Mouse (Mus musculus) heart, adult 8-10 months (tissue): ENCODE measurements around the gene Gm45521. TPM values are rescaled to one million over a fixed set of nuclear protein-coding genes. Genes with fewer than 3 reads are reported as not detected.

Experiments used
- DNase-seq: peaks from one replicate; pipeline ENCODE4 v3.0.0; 2022; ENCODE audit warnings: low spot score
- total RNA-seq, 4 experiments: library from RNA; stranded (reverse); gene quantifications; 2 replicates each; pipeline ENCODE4 v1.2.4; 2022

Gm45521 gene
- total RNA-seq: not detected

DNA sequence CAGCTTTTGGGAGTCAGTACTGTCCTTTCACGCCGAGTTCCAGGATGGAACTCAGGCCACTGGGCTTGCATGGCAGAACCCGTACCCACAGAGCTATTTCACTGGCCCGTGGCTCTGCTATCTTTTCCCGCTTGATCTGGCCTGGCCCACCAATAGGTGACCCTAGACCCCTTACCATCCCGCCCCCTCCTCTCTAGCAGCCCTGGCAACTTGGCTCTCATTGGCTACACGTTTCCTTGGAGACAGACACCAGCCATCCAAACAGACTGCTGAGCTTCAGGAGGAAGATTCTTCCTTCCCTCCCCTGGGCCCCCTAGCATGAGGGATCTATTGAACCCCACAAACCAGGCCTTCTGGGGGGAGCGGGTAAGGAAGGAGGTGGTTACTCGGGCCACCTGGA, at the start of gene Gm45521:
Gm45521 (plus strand) TSS at position 240 of the 400 bp plus-strand sequence.
- DNase-seq: no peak

DNA sequence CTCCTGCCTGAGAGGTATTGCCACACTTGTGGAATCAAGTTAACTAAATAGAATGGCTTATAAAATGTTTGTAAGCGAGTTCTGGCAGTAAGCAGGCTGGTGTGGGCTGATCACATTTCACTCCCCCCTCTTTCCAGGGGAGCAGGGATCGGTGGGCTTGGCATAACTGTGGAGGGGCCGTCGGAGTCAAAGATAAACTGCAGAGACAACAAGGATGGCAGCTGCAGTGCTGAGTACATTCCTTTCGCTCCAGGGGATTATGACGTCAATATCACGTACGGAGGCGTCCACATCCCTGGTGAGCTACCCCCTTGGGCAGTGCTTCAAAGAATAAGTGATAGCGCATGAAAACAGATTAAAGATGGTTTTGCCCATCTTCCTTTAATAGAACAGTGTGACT, 47.6 kb upstream of the Gm45521 start:
- DNase-seq: no peak

DNA sequence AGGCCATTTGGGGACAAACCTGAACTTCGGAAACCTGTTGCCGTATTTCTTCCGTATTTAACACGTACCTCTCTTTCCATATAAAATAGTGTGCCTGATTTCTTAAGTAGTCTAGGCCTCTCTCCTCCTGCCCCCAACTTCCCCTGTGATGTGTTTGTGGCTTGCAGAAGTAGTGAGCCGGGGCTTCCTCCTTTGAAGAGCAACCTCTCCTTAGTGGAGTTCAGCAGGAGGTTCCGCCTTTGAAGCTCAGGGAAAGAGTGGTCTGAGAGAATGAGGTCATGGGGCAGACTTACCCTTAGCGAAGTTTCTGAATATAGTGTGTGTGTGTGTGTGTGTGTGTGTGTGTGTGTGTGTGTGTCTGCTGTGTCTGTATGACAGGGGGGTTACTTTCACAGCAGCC, 43.2 kb upstream of the Gm45521 start:
- DNase-seq: peak; percentile 21

DNA sequence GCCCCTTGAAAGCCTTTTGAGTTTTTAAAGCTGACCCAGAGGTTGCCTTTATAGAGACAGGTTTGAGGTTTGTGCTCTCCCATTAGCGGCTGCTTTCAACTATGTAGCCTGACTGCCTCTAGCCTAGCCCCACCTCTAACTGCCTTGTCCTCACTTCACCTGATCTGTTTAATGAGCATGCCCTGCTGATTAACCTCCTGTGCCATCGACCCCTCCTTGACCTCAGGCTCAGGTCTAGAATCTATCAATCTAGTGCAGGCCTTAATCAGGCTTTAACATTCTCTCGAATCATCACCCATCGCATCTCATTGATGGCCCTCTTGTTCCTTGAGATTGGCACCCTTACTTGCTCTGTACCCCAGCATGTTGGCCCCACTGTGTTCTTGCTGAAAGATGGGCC, 42.6 kb upstream of the Gm45521 start:
- DNase-seq: no peak

DNA sequence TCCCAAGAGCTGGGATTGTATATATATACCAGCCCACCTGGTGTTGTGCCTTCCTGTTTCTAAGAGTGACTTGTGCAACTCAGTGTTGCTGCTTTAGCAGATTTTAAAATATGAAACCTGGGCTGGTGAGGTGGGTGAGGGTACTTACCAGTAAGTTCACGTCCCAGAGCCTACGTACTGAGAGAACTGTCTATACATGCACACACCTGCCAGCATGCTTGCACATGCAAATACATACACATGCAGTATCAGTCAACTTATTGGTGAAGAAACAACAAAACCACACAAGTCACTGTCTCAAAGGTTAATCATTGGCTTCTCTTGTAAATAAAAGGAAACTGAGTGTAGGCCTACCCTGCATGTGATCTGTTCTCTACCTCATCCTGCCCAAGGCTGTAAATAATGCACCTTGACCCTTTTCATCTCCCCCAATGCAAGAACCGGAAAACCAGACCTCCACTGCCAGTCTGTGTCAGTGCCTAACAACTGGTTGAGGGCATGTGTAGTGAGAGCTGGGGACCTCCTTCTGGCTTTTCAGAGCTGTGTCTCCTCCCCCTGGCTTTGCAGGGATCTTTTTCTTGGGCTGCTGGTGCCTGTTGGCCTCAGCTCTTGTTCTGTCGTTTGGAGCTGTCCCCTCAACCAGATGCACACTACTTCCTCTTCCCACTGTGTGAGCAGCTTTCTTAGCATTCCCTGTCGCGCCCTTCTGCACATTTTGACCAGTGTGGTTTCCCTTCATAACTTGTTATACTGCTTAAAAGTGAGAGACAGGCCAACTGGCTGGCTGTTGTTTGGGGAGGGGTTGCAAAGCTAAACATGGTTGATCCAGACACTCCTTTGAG, 38.7 kb upstream of the Gm45521 start:
- DNase-seq: no peak

DNA sequence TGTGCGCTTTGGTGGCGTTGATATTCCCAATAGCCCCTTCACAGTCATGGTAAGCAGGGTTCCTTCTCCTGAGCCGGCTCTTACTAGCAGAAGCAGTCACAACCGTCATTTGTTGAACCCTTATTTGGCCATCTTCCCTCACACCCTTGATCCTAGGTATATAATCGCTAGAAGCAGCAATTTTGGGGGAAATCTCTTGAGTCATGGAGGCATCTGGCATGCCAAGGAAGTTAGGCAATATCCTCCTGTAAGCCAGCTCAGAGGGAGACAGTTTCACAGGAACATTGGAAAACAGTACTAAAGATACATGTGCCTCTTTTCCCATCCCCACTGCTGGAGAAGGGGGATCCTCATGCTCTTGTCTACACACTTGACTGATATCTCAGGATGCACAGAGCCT, 37.8 kb upstream of the Gm45521 start:
- no peak for DNase-seq

GRCm38 (mm10) chr14:7919921-7920320, 37.2 kb upstream of the Gm45521 start:
- DNase-seq: no peak

GRCm38 (mm10) chr14:7921459-7921858, 35.6 kb upstream of the Gm45521 start:
- DNase-seq: no peak

DNA sequence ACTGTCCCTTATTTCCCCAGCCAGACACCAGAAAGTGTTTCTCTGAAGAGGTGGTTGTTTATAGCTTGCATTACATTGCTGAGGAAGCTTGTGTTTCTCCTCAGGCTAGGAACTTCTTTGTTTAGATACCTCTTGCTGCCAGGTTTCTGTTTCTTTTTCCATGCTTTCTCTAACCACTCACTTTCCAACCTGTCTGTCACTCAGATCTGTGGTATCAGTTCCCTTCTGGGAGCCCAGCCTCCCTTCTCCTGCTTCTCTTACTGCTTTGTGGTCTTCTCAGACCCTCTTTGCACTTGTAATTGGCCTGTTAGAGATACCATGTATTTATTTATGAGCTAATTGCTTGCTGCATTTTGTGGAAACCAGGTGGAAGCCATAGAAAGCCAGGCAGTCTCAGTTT, 33.5 kb upstream of the Gm45521 start:
- no peak for DNase-seq

DNA sequence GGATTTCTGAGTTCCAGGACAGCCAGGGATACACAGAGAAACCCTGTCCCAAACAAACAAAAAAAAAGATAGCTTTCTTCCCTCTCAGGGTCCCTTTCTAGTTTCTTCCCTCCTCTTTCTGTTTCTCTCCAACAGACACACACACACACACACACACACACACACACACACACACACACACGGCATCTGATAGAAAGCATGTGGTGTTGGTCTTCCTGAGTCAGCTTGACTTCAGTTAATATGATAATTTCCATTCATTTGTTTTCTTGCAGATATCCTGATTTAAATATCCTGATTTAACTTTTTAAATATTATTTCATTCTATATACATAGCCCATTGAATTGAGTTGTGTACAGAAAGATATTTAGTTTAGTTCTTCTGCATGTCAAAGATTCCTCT, 28.7 kb upstream of the Gm45521 start:
- no peak for DNase-seq

DNA sequence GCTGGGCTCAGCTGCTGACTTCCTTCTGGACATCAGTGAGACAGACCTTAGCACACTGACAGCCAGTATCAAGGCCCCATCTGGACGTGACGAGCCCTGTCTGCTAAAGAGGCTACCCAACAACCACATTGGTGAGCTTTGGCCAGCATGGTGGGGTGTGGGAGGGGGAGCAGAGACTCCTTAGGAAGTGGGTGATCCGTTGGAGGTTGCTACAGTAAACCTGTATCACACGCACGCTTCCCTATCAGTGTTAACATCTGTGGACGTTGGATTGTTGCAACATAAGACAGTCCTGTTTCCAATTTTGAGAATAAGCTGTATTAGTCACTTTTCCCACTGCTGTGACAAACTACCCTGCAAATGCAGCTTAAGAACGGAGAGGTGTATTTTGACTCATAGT, 28.1 kb upstream of the Gm45521 start:
- DNase-seq: no peak

DNA sequence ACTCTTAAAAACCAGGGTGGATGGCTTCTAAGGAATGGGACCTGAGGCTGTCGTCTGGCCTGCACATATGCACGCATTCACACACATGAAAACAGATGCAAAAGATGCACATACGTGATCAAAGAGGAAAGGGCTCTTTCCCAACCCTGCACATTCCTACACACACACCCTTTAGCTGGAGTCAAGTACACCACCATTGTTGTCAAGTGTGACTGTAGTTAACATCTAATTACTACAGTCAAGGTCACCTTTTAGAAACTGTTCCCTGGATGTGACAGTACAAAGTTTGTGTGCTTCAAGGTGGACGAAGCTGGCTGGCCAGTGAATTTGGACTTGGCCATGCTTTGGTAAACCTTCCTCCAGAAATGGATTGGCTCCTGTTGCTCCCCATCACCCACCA, 24.9 kb upstream of the Gm45521 start:
- no peak for DNase-seq

DNA sequence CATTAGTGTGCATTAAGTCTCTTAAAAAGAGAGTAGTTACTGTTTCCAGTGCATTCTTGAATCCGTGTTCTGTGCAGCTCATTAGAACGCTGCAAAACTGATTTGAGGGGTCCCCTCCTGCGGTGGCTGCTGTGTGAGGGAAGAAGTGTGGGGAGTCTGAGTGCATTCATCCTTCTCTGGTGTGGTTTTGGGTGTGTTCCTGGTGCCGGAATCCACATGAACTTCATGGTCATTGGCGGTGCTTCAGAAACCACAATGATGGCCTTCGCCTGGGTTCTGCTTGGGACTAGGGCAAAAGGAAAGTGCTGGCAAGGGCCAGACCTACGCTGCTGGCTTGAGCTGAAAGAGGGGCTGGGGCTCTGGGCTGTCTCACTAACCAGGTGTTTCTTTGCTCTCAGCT, 22.9 kb upstream of the Gm45521 start:
- no peak for DNase-seq

DNA sequence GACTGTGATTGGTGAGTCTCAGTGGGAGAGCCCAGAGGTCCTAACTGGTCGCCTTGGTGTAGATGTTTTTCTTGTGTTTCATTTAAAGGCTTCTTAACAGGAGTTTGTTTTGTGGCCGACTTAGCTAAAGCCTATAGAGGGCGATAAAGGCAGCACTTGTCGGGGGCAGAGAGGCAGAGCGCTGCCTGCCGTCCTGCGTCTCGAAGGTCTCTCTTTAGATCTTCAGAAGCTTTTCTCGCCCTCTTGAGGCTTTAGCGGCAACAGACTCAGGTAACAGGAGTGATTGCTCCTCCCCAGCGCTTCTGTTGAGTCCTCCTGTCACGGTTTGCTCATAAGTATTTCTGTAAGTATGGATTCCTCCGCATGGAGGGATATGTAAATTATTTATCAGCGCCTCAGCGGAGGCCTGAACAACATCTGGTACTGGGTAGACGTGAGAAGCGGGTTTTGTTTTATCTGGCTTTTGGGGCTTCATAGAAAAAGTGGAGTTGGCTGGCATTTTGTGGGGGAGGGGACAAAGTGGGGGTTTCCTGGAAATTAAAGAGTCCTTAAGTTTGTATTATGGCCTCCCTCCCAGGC, 19.9 kb upstream of the Gm45521 start:
- DNase-seq: no peak

DNA sequence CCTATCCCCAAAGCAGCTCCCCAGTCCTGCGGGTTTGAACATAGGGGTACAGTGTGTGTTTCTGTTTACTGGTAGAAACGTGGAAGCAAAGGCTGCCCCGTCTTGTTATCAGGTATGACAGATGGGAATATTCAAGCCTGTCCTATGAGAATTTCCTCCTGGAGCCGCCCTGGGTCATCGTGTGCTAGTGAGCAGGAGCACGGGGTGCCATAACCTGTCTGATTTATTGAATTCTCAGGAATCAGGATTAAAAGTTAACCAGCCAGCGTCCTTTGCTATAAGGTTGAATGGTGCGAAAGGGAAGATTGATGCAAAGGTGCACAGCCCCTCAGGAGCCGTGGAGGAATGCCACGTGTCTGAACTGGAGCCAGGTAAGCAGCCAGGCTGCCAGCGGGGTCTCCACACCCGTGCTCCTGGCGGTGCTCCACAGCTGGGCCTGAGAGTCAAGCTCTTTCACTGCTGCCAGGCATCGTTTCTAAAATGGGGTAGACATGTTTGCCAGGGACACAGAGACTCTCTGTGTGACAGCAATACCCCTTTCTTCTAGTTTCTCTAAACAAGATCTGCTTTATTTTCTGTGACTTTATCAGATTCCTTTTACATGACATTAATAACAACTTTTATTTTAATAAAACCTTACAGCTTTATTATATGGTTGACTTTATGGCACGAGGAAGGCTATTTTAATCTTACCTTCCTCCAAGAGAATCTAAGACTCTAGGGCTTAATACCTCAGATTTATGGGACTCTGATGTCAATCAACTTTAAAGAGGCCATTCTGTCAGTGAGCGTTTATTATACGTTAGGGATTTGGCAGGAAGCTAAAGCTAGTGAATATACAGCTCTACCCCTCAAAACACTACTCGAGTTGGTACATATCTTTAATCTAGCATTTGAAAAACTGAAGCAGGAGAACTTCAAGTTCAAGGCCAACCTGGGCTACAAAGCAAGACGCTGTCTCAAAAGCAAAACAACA, 18.0 kb upstream of the Gm45521 start:
- DNase-seq: no peak

DNA sequence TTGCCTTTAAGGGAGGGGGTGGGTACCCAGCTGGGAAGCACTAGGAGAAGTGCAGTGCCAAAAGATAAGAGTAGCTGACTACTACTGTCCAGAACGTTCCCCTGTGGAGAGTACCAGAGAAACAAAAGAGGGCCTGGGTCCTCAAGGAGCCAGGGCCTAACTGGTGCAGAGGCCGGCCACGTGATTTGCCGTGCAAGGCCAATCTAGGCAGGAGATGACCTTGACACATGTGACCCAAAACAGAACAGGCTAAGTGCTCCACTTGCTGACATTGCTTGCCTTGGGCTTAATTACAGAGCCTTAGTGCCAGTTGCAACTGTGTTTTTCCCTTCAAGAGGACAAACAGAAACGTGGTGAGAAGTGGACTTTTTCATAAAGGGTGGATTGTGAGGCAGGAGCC, 15.7 kb upstream of the Gm45521 start:
- DNase-seq: no peak

GRCm38 (mm10) chr14:7943101-7943800, 13.8 kb upstream of the Gm45521 start:
- peak; percentile 33 for DNase-seq

- DNase-seq: no peak
Measured at GRCm38 (mm10) chr14:7943801-7944135, 13.3 kb upstream of the Gm45521 start.

DNA sequence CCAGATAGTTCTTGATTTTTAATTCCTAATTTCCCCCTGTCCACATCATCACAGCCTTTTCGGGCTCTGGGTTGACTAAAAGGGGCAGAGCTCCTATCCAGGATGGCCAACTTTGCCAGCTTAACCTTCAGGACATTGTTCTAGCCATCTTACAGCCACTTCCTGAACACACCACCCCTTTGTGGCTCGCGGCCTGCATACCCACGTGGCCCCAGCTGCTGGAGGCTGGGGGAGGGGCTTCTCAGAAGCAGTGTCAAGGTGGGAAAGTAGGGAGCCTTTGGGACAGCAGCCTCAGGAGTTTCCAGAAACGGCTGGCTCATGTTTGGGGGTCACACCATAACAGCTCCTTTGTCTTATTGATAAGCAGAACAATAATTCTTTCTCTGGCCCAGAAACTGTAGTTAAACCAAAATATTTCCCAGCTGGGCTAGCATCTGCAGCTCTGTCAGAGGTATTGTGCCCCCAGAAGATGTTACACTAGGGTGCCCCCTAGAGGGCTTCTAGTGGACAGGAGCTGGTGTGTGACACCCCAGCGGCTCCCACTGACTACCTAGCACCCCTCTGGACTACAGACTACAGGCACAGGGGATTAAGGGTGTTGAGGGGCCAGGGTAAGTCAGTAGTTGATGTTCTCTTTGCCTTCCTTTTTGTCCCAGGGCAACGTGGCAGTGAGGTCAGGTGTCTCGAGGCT, 12.6 kb upstream of the Gm45521 start:
- no peak for DNase-seq

DNA sequence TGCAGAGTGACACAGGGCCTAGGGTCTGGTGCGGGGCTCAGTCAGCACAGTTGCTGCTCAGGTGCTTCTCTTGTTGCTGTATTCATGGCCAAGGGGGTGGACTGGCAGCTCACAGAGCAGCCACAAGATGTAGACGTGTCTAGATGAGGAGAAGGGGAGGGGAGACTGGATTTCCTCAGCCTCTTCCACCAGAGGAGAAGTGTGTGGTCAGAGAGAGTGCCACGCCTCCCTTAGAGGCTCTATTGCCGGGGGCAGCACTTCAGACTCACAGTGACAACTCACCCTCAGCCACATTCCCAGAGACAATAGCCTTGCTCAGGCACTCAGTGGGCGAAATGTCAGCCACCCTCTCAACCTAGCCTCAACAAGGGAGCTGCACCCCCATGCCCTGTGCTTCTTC, 11.8 kb upstream of the Gm45521 start:
- DNase-seq: no peak

DNA sequence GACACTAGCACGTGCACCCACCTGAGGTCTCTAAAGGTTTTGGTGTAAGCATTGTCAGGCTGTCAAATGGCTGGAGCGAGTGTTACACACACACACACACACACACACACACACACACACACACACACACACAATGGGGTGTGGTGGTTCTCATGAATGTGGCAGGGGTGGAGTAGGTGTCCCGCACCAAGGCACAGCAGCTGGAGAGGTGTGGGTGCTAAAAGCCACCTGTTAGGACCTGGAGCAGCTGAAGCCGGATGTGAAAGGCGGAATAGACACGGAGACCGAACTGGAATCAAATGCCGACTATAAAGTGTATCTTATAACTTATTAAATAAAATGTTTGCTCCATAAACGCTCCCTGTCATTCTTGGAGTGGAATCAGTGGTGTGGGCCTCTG, 5.9 kb upstream of the Gm45521 start:
- no peak for DNase-seq
